Mouse (Mus musculus): ENCODE data around the gene F830045P16Rik.
"Not testable (repeated sequence)": the region's sequence is repeated elsewhere in the genome, so short reads cannot be mapped to it uniquely, and the experiment has no call there.

The F830045P16Rik gene

GRCm38 (mm10) chr2:129544448-129544847 is 8.0 kb upstream of the F830045P16Rik start:
- peak; percentile 39 to 61 for DNase-seq

GRCm38 (mm10) chr2:129540036-129540435 is 3.6 kb upstream of the F830045P16Rik start:
- no peak for DNase-seq

- no peak for DNase-seq
Measured at GRCm38 (mm10) chr2:129539175-129539574, 2.8 kb upstream of the F830045P16Rik start.

GRCm38 (mm10) chr2:129537926-129538325 is 1.5 kb upstream of the F830045P16Rik start:
- DNase-seq: no peak

- DNase-seq: no peak
Measured at GRCm38 (mm10) chr2:129537360-129537759, 958 bp upstream of the F830045P16Rik start.

- DNase-seq: no peak
Measured at GRCm38 (mm10) chr2:129536926-129537325, 524 bp upstream of the F830045P16Rik start.

- peak; percentile 29 to 40 for DNase-seq
Measured at GRCm38 (mm10) chr2:129534886-129535591, 1.4 kb downstream of the F830045P16Rik start.

- DNase-seq: no peak
Measured at GRCm38 (mm10) chr2:129531890-129532289, 4.5 kb downstream of the F830045P16Rik start.

GRCm38 (mm10) chr2:129531102-129531501 is 5.3 kb downstream of the F830045P16Rik start:
- no peak for DNase-seq

GRCm38 (mm10) chr2:129529297-129530209 is 6.8 kb downstream of the F830045P16Rik start:
- no peak for DNase-seq

- DNase-seq: no peak
Measured at GRCm38 (mm10) chr2:129527916-129528315, 8.5 kb downstream of the F830045P16Rik start.

- no peak for DNase-seq
Measured at GRCm38 (mm10) chr2:129526322-129526721, 10.1 kb downstream of the F830045P16Rik start.

GRCm38 (mm10) chr2:129525644-129526043 is 10.8 kb downstream of the F830045P16Rik start:
- DNase-seq: no peak

GRCm38 (mm10) chr2:129518526-129518925 is 17.9 kb downstream of the F830045P16Rik start:
- no peak for DNase-seq

- DNase-seq: peak in 1 of 2 experiments; percentile 33
Measured at GRCm38 (mm10) chr2:129514923-129515920, 21.2 kb downstream of the F830045P16Rik start.

- no peak for DNase-seq
Measured at GRCm38 (mm10) chr2:129514401-129514667, 22.1 kb downstream of the F830045P16Rik start.

- DNase-seq: no peak
Measured at GRCm38 (mm10) chr2:129513546-129514400, 22.6 kb downstream of the F830045P16Rik start.

- DNase-seq: not testable (repeated sequence)
Measured at GRCm38 (mm10) chr2:129512147-129512546, 24.3 kb downstream of the F830045P16Rik start.

- DNase-seq: peak; percentile 79
Measured at GRCm38 (mm10) chr2:129502641-129503040, 33.8 kb downstream of the F830045P16Rik start.

- DNase-seq: no peak
Measured at GRCm38 (mm10) chr2:129489496-129490285, 46.7 kb downstream of the F830045P16Rik start.

- no peak for DNase-seq
Measured at GRCm38 (mm10) chr2:129483150-129483549, 53.3 kb downstream of the F830045P16Rik start.
